Mouse (Mus musculus) liver, embryonic 14.5 days (tissue): ENCODE data around the gene Pnp2.

Source experiments
- CTCF ChIP-seq: IDR thresholded peaks from 2 replicates; pipeline ENCODE4 v1.5.1; 2016; ENCODE audit warnings: antibody characterized with exemption, low read depth, control low read depth
- EP300 ChIP-seq: IDR thresholded peaks from 2 replicates; pipeline ENCODE4 v1.6.1; 2016; ENCODE audit warnings: antibody characterized with exemption, low read depth

GRCm38 (mm10) chr14:50955487-50955886 lies 305 bp upstream of the Pnp2 start:
- no peak for TF ChIP-seq CTCF
- TF ChIP-seq EP300, result no peak
